Mouse (Mus musculus) erythroblast, embryonic 14.5 days (primary cell): ENCODE results near the gene Olfr786. TPM values are rescaled to one million over a fixed set of nuclear protein-coding genes. Genes with fewer than 3 reads are reported as not detected.

Source experiments
- H3K27me3 ChIP-seq: 2 replicates; pipeline ENCODE4 v1.6.1; 2012; ENCODE audit warnings: inconsistent platforms; ENCODE audit not compliant: control insufficient read depth
- H3K36me3 ChIP-seq: 2 replicates; pipeline ENCODE4 v1.6.1; 2012; ENCODE audit warnings: mild to moderate bottlenecking, inconsistent platforms; ENCODE audit not compliant: control insufficient read depth
- H3K4me1 ChIP-seq: 2 replicates; pipeline ENCODE4 v1.6.1; 2012; ENCODE audit warnings: inconsistent platforms; ENCODE audit not compliant: control insufficient read depth
- H3K4me3 ChIP-seq: replicated peaks from 2 replicates; pipeline ENCODE3; 2012; ENCODE audit warnings: moderate library complexity, mild to moderate bottlenecking, inconsistent platforms
- H3K9me3 ChIP-seq: 2 replicates; pipeline ENCODE4 v1.6.1; 2012; ENCODE audit warnings: low read length, inconsistent platforms, mixed read lengths; ENCODE audit not compliant: control insufficient read depth
- GATA1 ChIP-seq: IDR thresholded peaks from 2 replicates; pipeline ENCODE4 v1.6.1; 2012; ENCODE audit warnings: low read length, inconsistent platforms, mixed read lengths
- TAL1 ChIP-seq: IDR thresholded peaks from 3 replicates; pipeline ENCODE4 v1.6.1; 2012; ENCODE audit warnings: low read length, inconsistent platforms, mixed read lengths
- polyA plus RNA-seq: library from polyadenylated mRNA; stranded (reverse); fragments of >175 nt; gene quantifications from 2 replicates; pipeline ENCODE4 v1.2.3, GENCODE M21; 2012

Gene Olfr786
- polyA plus RNA-seq = not detected in 2 replicates

GRCm38 (mm10) chr10:129427006-129427405, at the start of gene Olfr786:
Olfr786 (plus strand) TSS chr10:129427306.
- Histone ChIP-seq H3K9me3 (no peaks in the 10 kb centered on the region; the same call in 1 of the 2 replicates), H3K4me1 (no peaks in the 10 kb centered on the region), H3K27me3 (no peaks in the 10 kb centered on the region), H3K36me3 (no peaks in the 10 kb centered on the region), H3K4me3 (no peak within 1 kb of the TSS)
- no peak for TF ChIP-seq TAL1
- TF ChIP-seq GATA1 = no peak

GRCm38 (mm10) chr10:129383783-129384182, 43.3 kb upstream of the Olfr786 start, which contains the start of gene Olfr784:
Olfr784 (plus strand) TSS chr10:129384083.
- H3K9me3 ChIP-seq = peaks cover 6% of the 10 kb centered on the region
- H3K36me3 ChIP-seq = no peaks in the 10 kb centered on the region
- no peak within 1 kb of the TSS for H3K4me3 ChIP-seq
- H3K27me3 ChIP-seq = no peaks in the 10 kb centered on the region
- no peak for TF ChIP-seq GATA1
- TF ChIP-seq TAL1 = no peak
- no peaks in the 10 kb centered on the region for H3K4me1 ChIP-seq

- Histone ChIP-seq H3K4me3 (no peak overlapping the region), H3K27me3 (no peaks in the 10 kb centered on the region), H3K4me1 (no peaks in the 10 kb centered on the region), H3K9me3 (peaks cover 3% of the 10 kb centered on the region; the same call in 1 of the 2 replicates), H3K36me3 (no peaks in the 10 kb centered on the region)
- TF ChIP-seq TAL1 = no peak
- TF ChIP-seq GATA1 = no peak
Measured at GRCm38 (mm10) chr10:129400892-129401291, 26.2 kb upstream of the Olfr786 start.

- no peaks in the 10 kb centered on the region for H3K27me3 ChIP-seq
- H3K4me1 ChIP-seq = no peaks in the 10 kb centered on the region
- no peaks in the 10 kb centered on the region for H3K36me3 ChIP-seq
- no peak within 1 kb of the TSS for H3K4me3 ChIP-seq
- peaks cover 3% of the 10 kb centered on the region; the same call in 1 of the 2 replicates for H3K9me3 ChIP-seq
- TF ChIP-seq TAL1 = no peak
- no peak for TF ChIP-seq GATA1
Measured at GRCm38 (mm10) chr10:129405126-129405525, 22.0 kb upstream of the Olfr786 start, which contains the start of gene Olfr785. Olfr785 (plus strand) TSS chr10:129405426.

- Histone ChIP-seq H3K4me3 (no peak within 1 kb of the TSS), H3K9me3 (no peaks in the 10 kb centered on the region; the same call in 1 of the 2 replicates), H3K4me1 (no peaks in the 10 kb centered on the region), H3K27me3 (no peaks in the 10 kb centered on the region), H3K36me3 (no peaks in the 10 kb centered on the region)
- no peak for TF ChIP-seq GATA1
- TF ChIP-seq TAL1 = no peak
Measured at GRCm38 (mm10) chr10:129461562-129461961, 34.5 kb downstream of the Olfr786 start, which contains the start of gene Olfr787. Olfr787 (plus strand) TSS chr10:129461862.

GRCm38 (mm10) chr10:129470698-129471097, 43.6 kb downstream of the Olfr786 start, which contains the start of gene Olfr788:
Olfr788 (plus strand) TSS chr10:129470998.
- no peaks in the 10 kb centered on the region for H3K36me3 ChIP-seq
- TF ChIP-seq TAL1 (no peak), GATA1 (no peak)
- no peak within 1 kb of the TSS for H3K4me3 ChIP-seq
- H3K9me3 ChIP-seq = no peaks in the 10 kb centered on the region; the same call in 1 of the 2 replicates
- H3K27me3 ChIP-seq = no peaks in the 10 kb centered on the region
- no peaks in the 10 kb centered on the region for H3K4me1 ChIP-seq

GRCm38 (mm10) chr10:129473256-129473655, 46.1 kb downstream of the Olfr786 start:
- Histone ChIP-seq H3K4me3 (no peak overlapping the region), H3K4me1 (no peaks in the 10 kb centered on the region), H3K9me3 (no peaks in the 10 kb centered on the region), H3K36me3 (no peaks in the 10 kb centered on the region), H3K27me3 (no peaks in the 10 kb centered on the region)
- no peak for TF ChIP-seq TAL1
- TF ChIP-seq GATA1 = no peak

GRCm38 (mm10) chr10:129473723-129474122, 46.6 kb downstream of the Olfr786 start:
- no peak for TF ChIP-seq TAL1
- TF ChIP-seq GATA1 = no peak
- no peaks in the 10 kb centered on the region for H3K4me1 ChIP-seq
- no peaks in the 10 kb centered on the region for H3K27me3 ChIP-seq
- no peak overlapping the region for H3K4me3 ChIP-seq
- no peaks in the 10 kb centered on the region for H3K36me3 ChIP-seq
- H3K9me3 ChIP-seq = no peaks in the 10 kb centered on the region

GRCm38 (mm10) chr10:129484452-129484851, 57.3 kb downstream of the Olfr786 start, which contains the start of gene Olfr789:
Olfr789 (plus strand) TSS chr10:129484752.
- Histone ChIP-seq H3K27me3 (no peaks in the 10 kb centered on the region), H3K4me3 (no peak within 1 kb of the TSS), H3K36me3 (no peaks in the 10 kb centered on the region), H3K9me3 (no peaks in the 10 kb centered on the region), H3K4me1 (no peaks in the 10 kb centered on the region)
- TF ChIP-seq GATA1 (no peak), TAL1 (no peak)

Other genes with a start within 250 kb of the Olfr786 start
- gene Olfr772, start 249.4 kb upstream of the Olfr786 start, polyA plus RNA-seq = not detected in 2 replicates
- not detected in 2 replicates for gene Olfr773, start 239.9 kb upstream of the Olfr786 start, polyA plus RNA-seq
- gene Olfr774, start 191.1 kb upstream of the Olfr786 start, polyA plus RNA-seq = not detected in 2 replicates
- 0.01 TPM in 1 of 2 replicates, not detected in the other for gene Olfr775, start 178.9 kb upstream of the Olfr786 start, polyA plus RNA-seq
- 0.06 TPM in 1 of 2 replicates, not detected in the other for gene Olfr776, start 168.2 kb upstream of the Olfr786 start, polyA plus RNA-seq
- 0.04 TPM in 1 of 2 replicates, not detected in the other for gene Olfr777, start 155.8 kb upstream of the Olfr786 start, polyA plus RNA-seq
- gene Olfr780, start 109.2 kb upstream of the Olfr786 start, polyA plus RNA-seq = not detected in 2 replicates
- gene Olfr781, start 98.5 kb upstream of the Olfr786 start, polyA plus RNA-seq = not detected in 2 replicates
- not detected in 2 replicates for gene Olfr782, start 78.5 kb upstream of the Olfr786 start, polyA plus RNA-seq
- gene Olfr784, start 43.2 kb upstream of the Olfr786 start, polyA plus RNA-seq = not detected in 2 replicates
- gene Olfr785, start 21.9 kb upstream of the Olfr786 start, polyA plus RNA-seq = not detected in 2 replicates
- not detected in 2 replicates for gene Olfr787, start 34.6 kb downstream of the Olfr786 start, polyA plus RNA-seq
- not detected in 2 replicates for gene Olfr788, start 43.7 kb downstream of the Olfr786 start, polyA plus RNA-seq
- not detected in 2 replicates for gene Olfr789, start 57.4 kb downstream of the Olfr786 start, polyA plus RNA-seq
- gene Olfr790, start 71.2 kb downstream of the Olfr786 start, polyA plus RNA-seq = not detected in 2 replicates
- not detected in 2 replicates for gene Olfr791, start 94.5 kb downstream of the Olfr786 start, polyA plus RNA-seq
- gene Olfr792, start 111.9 kb downstream of the Olfr786 start, polyA plus RNA-seq = not detected in 2 replicates
- gene Olfr794, start 140.3 kb downstream of the Olfr786 start, polyA plus RNA-seq = not detected in 2 replicates
- not detected in 2 replicates for gene Olfr796, start 185.3 kb downstream of the Olfr786 start, polyA plus RNA-seq
- gene Olfr798, start 200.6 kb downstream of the Olfr786 start, polyA plus RNA-seq = not detected in 2 replicates
- gene Olfr799, start 210.2 kb downstream of the Olfr786 start, polyA plus RNA-seq = not detected in 2 replicates
- 0.01 TPM in 1 of 2 replicates, not detected in the other for gene Olfr800, start 230.4 kb downstream of the Olfr786 start, polyA plus RNA-seq
- not detected in 2 replicates for gene Olfr801, start 246.6 kb downstream of the Olfr786 start, polyA plus RNA-seq